Mouse (Mus musculus) intestine, embryonic 16.5 days (tissue): Measurements from ENCODE around the gene Erg28. TPM values are rescaled to one million over a fixed set of nuclear protein-coding genes. Genes with fewer than 3 reads are reported as not detected.
A peak's percentile ranks its signal among the peaks of the same experiment; 100 is the strongest.

Experiments used
- ATAC-seq: fragments of 200-750 bp; cut with Nextera tagmentation; 2 replicates; pipeline ENCODE4 v1.8.0; 2017; ENCODE audit warnings: moderate TSS enrichment, moderate library complexity
- H3K27ac ChIP-seq: fragments of 300-500 bp; sonication (generic); 2 replicates; pipeline ENCODE4 v1.5.1; 2014; ENCODE audit warnings: mild to moderate bottlenecking, low read length
- H3K27me3 ChIP-seq: fragments of 300-500 bp; sonication (generic); replicated peaks from 2 replicates; pipeline ENCODE4 v1.6.1; 2014; ENCODE audit warnings: low read length, control low read depth, mixed read lengths; ENCODE audit not compliant: control insufficient read depth, insufficient read depth
- H3K36me3 ChIP-seq: fragments of 300-500 bp; sonication (generic); 2 replicates; pipeline ENCODE4 v1.6.1; 2014; ENCODE audit warnings: low read length, control low read depth; ENCODE audit not compliant: control insufficient read depth, insufficient read depth
- H3K4me1 ChIP-seq: fragments of 300-500 bp; sonication (generic); 2 replicates; pipeline ENCODE4 v1.6.1; 2014; ENCODE audit warnings: low read length, control low read depth, mixed read lengths; ENCODE audit not compliant: control insufficient read depth, insufficient read depth
- H3K4me2 ChIP-seq: fragments of 300-500 bp; sonication (generic); 2 replicates; pipeline ENCODE4 v1.6.1; 2014; ENCODE audit warnings: low read depth, low read length, control low read depth
- H3K4me3 ChIP-seq: fragments of 300-500 bp; sonication (generic); 2 replicates; pipeline ENCODE4 v1.5.1; 2014; ENCODE audit warnings: mild to moderate bottlenecking, low read length
- H3K9ac ChIP-seq: fragments of 300-500 bp; sonication (generic); 2 replicates; pipeline ENCODE4 v1.6.1; 2014; ENCODE audit warnings: low read depth, low read length
- H3K9me3 ChIP-seq: fragments of 300-500 bp; sonication (generic); 2 replicates; pipeline ENCODE4 v1.6.1; 2016; ENCODE audit warnings: low read length, control low read depth; ENCODE audit not compliant: control insufficient read depth
- WGBS: fragments of 180-500 bp; shearing (Covaris S2); extraction: QIAGEN DNeasy Blood & Tissue Kit; methylation state at CpG from one replicate; pipeline ENCODE4 v1.1.7; 2014; 5-methylcytosine and 5-hydroxymethylcytosine counted together
- polyA plus RNA-seq: library from polyadenylated mRNA; unstranded; fragments of >200 nt; fragmentation: Nextera tagmentation; extraction: Ambion mirVana; gene quantifications from 2 replicates; pipeline ENCODE4 v1.2.1, GENCODE M21; 2015

The Erg28 gene
- polyA plus RNA-seq, 1 experiment from 2014 or later = 163 TPM

GRCm38 (mm10) chr12:85794094-85794493 is 30.3 kb downstream of the Erg28 start:
- Histone ChIP-seq H3K9ac (no peak overlapping the region), H3K36me3 (no peaks in the 10 kb centered on the region), H3K4me2 (no peak overlapping the region), H3K4me1 (no peaks in the 10 kb centered on the region), H3K4me3 (no peak overlapping the region), H3K27me3 (no peaks in the 10 kb centered on the region), H3K27ac (no peak overlapping the region), H3K9me3 (no peaks in the 10 kb centered on the region)
- ATAC-seq = no peak
- 80% methylated on average over 2 of the region's 2 CpGs for WGBS

DNA sequence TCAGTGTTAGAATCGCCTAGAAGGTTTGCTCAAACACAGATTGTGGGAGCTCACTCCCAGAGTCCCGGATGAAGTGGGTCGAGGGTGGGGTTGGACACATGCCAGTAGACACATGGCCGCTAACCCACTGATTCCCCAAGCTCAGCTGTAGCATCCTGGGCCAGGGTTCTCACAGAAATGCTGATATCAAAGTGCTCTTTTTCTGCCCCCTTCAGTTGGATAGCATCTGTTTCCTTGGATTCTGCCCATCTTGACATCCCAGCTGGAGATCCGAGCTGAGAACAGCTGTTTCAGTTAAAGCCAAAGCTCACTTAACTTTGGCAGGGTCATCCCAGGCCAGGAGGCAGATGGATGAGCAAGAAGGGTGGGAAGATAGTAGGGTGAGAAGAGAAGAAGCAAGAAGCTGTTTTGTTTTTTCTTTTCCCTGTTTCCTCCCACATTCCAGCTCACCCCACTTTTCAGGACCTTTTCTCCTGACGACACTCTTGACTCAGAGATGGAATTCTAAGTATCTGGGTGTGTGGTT is 31.5 kb downstream of the Erg28 start:
- H3K27ac ChIP-seq = no peak overlapping the region
- no peak overlapping the region for H3K4me3 ChIP-seq
- H3K4me1 ChIP-seq = no peaks in the 10 kb centered on the region
- H3K27me3 ChIP-seq = no peaks in the 10 kb centered on the region
- peak; percentile 46; the same call in 1 of the 2 replicates for ATAC-seq
- H3K9ac ChIP-seq = no peak overlapping the region
- no peaks in the 10 kb centered on the region for H3K36me3 ChIP-seq
- H3K4me2 ChIP-seq = no peak overlapping the region
- 50% methylated on average over 6 of the region's 6 CpGs for WGBS
- no peaks in the 10 kb centered on the region for H3K9me3 ChIP-seq

DNA sequence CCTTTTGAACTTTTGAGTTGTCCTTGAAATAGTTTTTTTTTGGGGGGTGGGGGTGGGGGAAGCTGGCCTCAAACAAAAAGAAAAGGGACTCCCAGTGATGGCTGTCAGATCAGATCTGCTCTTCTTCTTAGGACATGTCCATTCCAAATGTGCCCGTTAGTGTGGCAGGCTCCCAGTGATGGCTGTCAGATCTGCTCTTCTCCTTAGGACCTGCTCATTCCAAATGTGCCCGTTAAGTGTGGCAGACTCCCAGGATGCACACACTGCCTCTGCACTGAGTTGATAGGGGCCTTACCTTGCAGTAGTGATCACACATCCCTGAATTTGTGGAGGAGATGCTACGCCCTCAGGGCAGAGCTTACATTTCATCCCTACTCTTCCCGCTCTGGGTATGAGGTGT is 32.2 kb downstream of the Erg28 start:
- H3K4me2 ChIP-seq = no peak overlapping the region
- no peak overlapping the region for H3K27ac ChIP-seq
- no peaks in the 10 kb centered on the region for H3K4me1 ChIP-seq
- no peaks in the 10 kb centered on the region for H3K27me3 ChIP-seq
- no peak for ATAC-seq
- H3K9me3 ChIP-seq = no peaks in the 10 kb centered on the region
- WGBS = 76% methylated on average over 4 of the region's 4 CpGs
- no peak overlapping the region for H3K4me3 ChIP-seq
- H3K36me3 ChIP-seq = no peaks in the 10 kb centered on the region
- no peak overlapping the region for H3K9ac ChIP-seq

GRCm38 (mm10) chr12:85784916-85785815 is 39.2 kb downstream of the Erg28 start:
- peak overlapping the region; percentile 28; the same call in 1 of the 2 replicates for H3K4me2 ChIP-seq
- H3K36me3 ChIP-seq = no peaks in the 10 kb centered on the region
- H3K27ac ChIP-seq = peak overlapping the region; percentile 71
- H3K9me3 ChIP-seq = no peaks in the 10 kb centered on the region
- WGBS = 56% methylated on average over 19 of the region's 19 CpGs
- peaks cover 15% of the 10 kb centered on the region for H3K4me1 ChIP-seq
- ATAC-seq = peak; percentile 89
- no peaks in the 10 kb centered on the region for H3K27me3 ChIP-seq
- H3K4me3 ChIP-seq = no peak overlapping the region
- H3K9ac ChIP-seq = no peak overlapping the region; the same call in 1 of the 2 replicates

DNA sequence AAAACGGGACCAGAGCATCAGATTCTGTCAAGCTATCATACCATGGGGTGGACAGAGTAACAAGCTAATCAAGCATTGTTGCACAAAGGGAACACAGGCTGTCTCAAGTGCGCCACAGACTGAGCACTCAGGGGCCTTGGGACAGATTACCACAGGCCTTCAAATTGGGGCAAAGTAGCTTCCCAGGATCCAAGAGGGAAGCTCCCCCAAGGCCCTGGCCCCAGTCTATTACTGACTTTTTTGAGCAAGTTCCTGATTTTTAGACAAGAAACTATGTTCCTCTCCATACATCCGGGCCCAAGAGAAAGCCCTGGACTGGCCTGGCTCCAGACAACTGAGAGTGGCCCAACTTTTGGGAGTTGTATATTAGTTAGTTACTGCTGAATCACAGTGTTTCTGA is 42.7 kb downstream of the Erg28 start:
- 95% methylated on average over 3 of the region's 3 CpGs for WGBS
- ATAC-seq = no peak

GRCm38 (mm10) chr12:85779707-85780106 is 44.6 kb downstream of the Erg28 start:
- Histone ChIP-seq H3K27ac (no peak overlapping the region), H3K36me3 (no peaks in the 10 kb centered on the region), H3K4me2 (no peak overlapping the region), H3K27me3 (no peaks in the 10 kb centered on the region), H3K9ac (no peak overlapping the region), H3K4me1 (no peaks in the 10 kb centered on the region), H3K9me3 (no peaks in the 10 kb centered on the region), H3K4me3 (no peak overlapping the region)
- WGBS = 94% methylated on average over 5 of the region's 5 CpGs
- no peak for ATAC-seq

More for the DNA sequence above, 42.7 kb downstream of the Erg28 start:
- H3K4me2 ChIP-seq = no peak overlapping the region
- H3K27me3 ChIP-seq = no peaks in the 10 kb centered on the region
- no peaks in the 10 kb centered on the region for H3K36me3 ChIP-seq
- H3K4me1 ChIP-seq = peaks cover 15% of the 10 kb centered on the region
- H3K27ac ChIP-seq = no peak overlapping the region
- no peaks in the 10 kb centered on the region for H3K9me3 ChIP-seq
- no peak overlapping the region for H3K9ac ChIP-seq
- no peak overlapping the region for H3K4me3 ChIP-seq

GRCm38 (mm10) chr12:85778962-85779361 is 45.4 kb downstream of the Erg28 start:
- H3K27ac ChIP-seq = no peak overlapping the region
- WGBS = 60% methylated on average over 3 of the region's 3 CpGs
- H3K4me3 ChIP-seq = no peak overlapping the region
- ATAC-seq = no peak
- H3K9ac ChIP-seq = no peak overlapping the region
- H3K27me3 ChIP-seq = no peaks in the 10 kb centered on the region
- H3K4me2 ChIP-seq = no peak overlapping the region
- no peaks in the 10 kb centered on the region for H3K9me3 ChIP-seq
- H3K4me1 ChIP-seq = no peaks in the 10 kb centered on the region
- no peaks in the 10 kb centered on the region for H3K36me3 ChIP-seq

- no peaks in the 10 kb centered on the region for H3K4me1 ChIP-seq
- H3K27ac ChIP-seq = no peak overlapping the region
- no peaks in the 10 kb centered on the region for H3K9me3 ChIP-seq
- no peak for ATAC-seq
- H3K27me3 ChIP-seq = no peaks in the 10 kb centered on the region
- no peaks in the 10 kb centered on the region for H3K36me3 ChIP-seq
- no peak overlapping the region for H3K4me3 ChIP-seq
- WGBS = 44% methylated on average over 3 of the region's 3 CpGs
- H3K4me2 ChIP-seq = no peak overlapping the region
- H3K9ac ChIP-seq = no peak overlapping the region
These were observed 53.0 kb downstream of the Erg28 start for GRCm38 (mm10) chr12:85771356-85771755.

DNA sequence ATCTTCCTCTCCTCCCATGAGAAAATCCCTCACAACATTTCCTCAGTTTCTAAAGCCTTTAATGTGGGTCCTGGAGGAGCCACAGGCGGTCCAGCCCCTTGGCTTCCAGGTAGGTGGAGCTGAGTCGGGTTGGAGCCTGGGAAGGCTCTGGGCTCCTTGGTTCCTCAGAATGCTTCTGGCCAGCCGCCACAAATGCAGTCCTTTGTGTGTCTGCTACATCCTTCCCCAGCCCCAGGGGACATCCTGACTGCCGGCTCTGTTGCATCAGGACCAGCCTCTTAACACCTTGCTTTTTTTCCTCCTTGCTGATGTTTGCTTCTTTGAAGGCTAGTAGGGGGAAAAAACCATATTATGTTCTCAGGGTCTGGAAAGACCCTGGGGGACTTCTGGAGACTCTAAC is 56.6 kb downstream of the Erg28 start:
- Histone ChIP-seq H3K27me3 (no peaks in the 10 kb centered on the region), H3K36me3 (no peaks in the 10 kb centered on the region), H3K4me3 (no peak overlapping the region), H3K27ac (no peak overlapping the region), H3K4me1 (no peaks in the 10 kb centered on the region), H3K4me2 (no peak overlapping the region), H3K9ac (no peak overlapping the region), H3K9me3 (no peaks in the 10 kb centered on the region)
- ATAC-seq = no peak
- WGBS = 47% methylated on average over 4 of the region's 4 CpGs
